Mouse (Mus musculus) stomach, postnatal 0 days (tissue): Measurements from ENCODE around the gene Efs.

Experiments
- CTCF ChIP-seq: IDR thresholded peaks from 2 replicates; pipeline ENCODE4 v1.5.1; 2016; ENCODE audit warnings: antibody characterized with exemption, low read depth, mild to moderate bottlenecking, moderate library complexity
- EP300 ChIP-seq: optimal IDR thresholded peaks from 2 replicates; pipeline ENCODE3; 2016; ENCODE audit warnings: antibody characterized with exemption

GRCm38 (mm10) chr14:54866936-54867335, 59.0 kb downstream of the Efs start:
- TF ChIP-seq EP300 (no peak), CTCF (peak; percentile 64)
